Mouse (Mus musculus) intestine, embryonic 16.5 days (tissue): ENCODE results near the gene Pick1. TPM values are rescaled to one million over a fixed set of nuclear protein-coding genes. Genes with fewer than 3 reads are reported as not detected.

Experiments used
- ATAC-seq: fragments of 200-750 bp; cut with Nextera tagmentation; 2 replicates; pipeline ENCODE4 v1.8.0; 2017; ENCODE audit warnings: moderate TSS enrichment, moderate library complexity
- H3K27ac ChIP-seq: fragments of 300-500 bp; sonication (generic); 2 replicates; pipeline ENCODE4 v1.5.1; 2014; ENCODE audit warnings: mild to moderate bottlenecking, low read length
- H3K27me3 ChIP-seq: fragments of 300-500 bp; sonication (generic); replicated peaks from 2 replicates; pipeline ENCODE4 v1.6.1; 2014; ENCODE audit warnings: low read length, control low read depth, mixed read lengths; ENCODE audit not compliant: control insufficient read depth, insufficient read depth
- H3K36me3 ChIP-seq: fragments of 300-500 bp; sonication (generic); 2 replicates; pipeline ENCODE4 v1.6.1; 2014; ENCODE audit warnings: low read length, control low read depth; ENCODE audit not compliant: control insufficient read depth, insufficient read depth
- H3K4me1 ChIP-seq: fragments of 300-500 bp; sonication (generic); 2 replicates; pipeline ENCODE4 v1.6.1; 2014; ENCODE audit warnings: low read length, control low read depth, mixed read lengths; ENCODE audit not compliant: control insufficient read depth, insufficient read depth
- H3K4me2 ChIP-seq: fragments of 300-500 bp; sonication (generic); 2 replicates; pipeline ENCODE4 v1.6.1; 2014; ENCODE audit warnings: low read depth, low read length, control low read depth
- H3K4me3 ChIP-seq: fragments of 300-500 bp; sonication (generic); 2 replicates; pipeline ENCODE4 v1.5.1; 2014; ENCODE audit warnings: mild to moderate bottlenecking, low read length
- H3K9ac ChIP-seq: fragments of 300-500 bp; sonication (generic); 2 replicates; pipeline ENCODE4 v1.6.1; 2014; ENCODE audit warnings: low read depth, low read length
- H3K9me3 ChIP-seq: fragments of 300-500 bp; sonication (generic); 2 replicates; pipeline ENCODE4 v1.6.1; 2016; ENCODE audit warnings: low read length, control low read depth; ENCODE audit not compliant: control insufficient read depth
- WGBS: fragments of 180-500 bp; shearing (Covaris S2); extraction: QIAGEN DNeasy Blood & Tissue Kit; methylation state at CpG from one replicate; pipeline ENCODE4 v1.1.7; 2014; 5-methylcytosine and 5-hydroxymethylcytosine counted together
- polyA plus RNA-seq: library from polyadenylated mRNA; unstranded; fragments of >200 nt; fragmentation: Nextera tagmentation; extraction: Ambion mirVana; gene quantifications from 2 replicates; pipeline ENCODE4 v1.2.1, GENCODE M21; 2015

Gene Pick1
- polyA plus RNA-seq, 1 experiment from 2014 or later: 56.2 TPM

DNA sequence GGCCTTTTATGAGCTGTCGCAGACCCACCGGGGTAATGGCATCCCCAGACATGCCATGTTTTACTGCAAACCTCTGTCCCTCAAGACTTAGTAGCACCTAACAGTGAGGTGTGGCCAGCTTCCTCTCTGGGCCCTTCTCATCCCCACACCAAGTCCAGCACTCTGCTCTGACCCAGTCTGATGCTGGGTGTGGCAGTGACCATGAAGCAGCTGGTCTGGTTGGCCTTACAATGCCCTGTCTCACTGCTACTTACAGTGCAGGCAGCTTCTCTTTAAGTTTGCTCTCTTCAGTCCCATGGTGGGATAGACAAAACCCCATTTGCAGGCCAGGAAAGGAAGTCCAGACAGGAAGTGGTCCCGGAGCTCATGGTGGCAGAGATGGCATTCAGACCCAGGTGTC is 16.3 kb downstream of the Pick1 start:
- WGBS: 93% methylated on average over 3 of the region's 3 CpGs
- Histone ChIP-seq H3K4me2 (no peak overlapping the region), H3K9me3 (no peaks in the 10 kb centered on the region), H3K27me3 (no peaks in the 10 kb centered on the region), H3K4me1 (no peaks in the 10 kb centered on the region; the same call in none of the 2 replicates), H3K9ac (no peak overlapping the region), H3K27ac (no peak overlapping the region), H3K36me3 (peaks cover 31% of the 10 kb centered on the region), H3K4me3 (no peak overlapping the region)
- ATAC-seq: no peak

GRCm38 (mm10) chr15:79250236-79250635 is 21.3 kb downstream of the Pick1 start:
- Histone ChIP-seq H3K4me2 (no peak overlapping the region), H3K9me3 (no peaks in the 10 kb centered on the region), H3K36me3 (peaks cover 13% of the 10 kb centered on the region), H3K27ac (no peak overlapping the region), H3K27me3 (peaks cover 20% of the 10 kb centered on the region), H3K4me3 (no peak overlapping the region), H3K9ac (no peak overlapping the region), H3K4me1 (peaks cover 15% of the 10 kb centered on the region)
- 82% methylated on average over 2 of the region's 2 CpGs for WGBS
- ATAC-seq: no peak

GRCm38 (mm10) chr15:79251168-79251567 is 22.2 kb downstream of the Pick1 start:
- Histone ChIP-seq H3K27ac (no peak overlapping the region), H3K27me3 (peaks cover 20% of the 10 kb centered on the region), H3K36me3 (peaks cover 5% of the 10 kb centered on the region; the same call in 1 of the 2 replicates), H3K4me1 (peaks cover 15% of the 10 kb centered on the region), H3K4me3 (no peak overlapping the region), H3K9ac (no peak overlapping the region), H3K9me3 (no peaks in the 10 kb centered on the region), H3K4me2 (no peak overlapping the region)
- peak; percentile 8; the same call in 1 of the 2 replicates for ATAC-seq
- WGBS: 55% methylated on average over 7 of the region's 7 CpGs

- Histone ChIP-seq H3K4me2 (peak overlapping the region; percentile 92), H3K4me3 (peak overlapping the region; percentile 47), H3K9ac (peak overlapping the region; percentile 73), H3K4me1 (peaks cover 15% of the 10 kb centered on the region), H3K36me3 (no peaks in the 10 kb centered on the region), H3K9me3 (no peaks in the 10 kb centered on the region), H3K27ac (no peak overlapping the region), H3K27me3 (peaks cover 20% of the 10 kb centered on the region)
- ATAC-seq: peak; percentile 77
- WGBS: 1% methylated on average over 61 of the region's 61 CpGs
These were observed 23.0 kb downstream of the Pick1 start for GRCm38 (mm10) chr15:79251781-79252491.

GRCm38 (mm10) chr15:79252580-79252979 is 23.6 kb downstream of the Pick1 start:
- ATAC-seq: peak; percentile 23; the same call in 1 of the 2 replicates
- Histone ChIP-seq H3K9ac (peak overlapping the region; percentile 73), H3K36me3 (no peaks in the 10 kb centered on the region)

GRCm38 (mm10) chr15:79254661-79255060 is 25.7 kb downstream of the Pick1 start, which contains the start of gene Slc16a8:
Gene Slc16a8, minus strand, starts transcription at chr15:79254761.
- no peaks in the 10 kb centered on the region for H3K36me3 ChIP-seq
- no peaks in the 10 kb centered on the region for H3K9me3 ChIP-seq
- H3K9ac ChIP-seq: no peak within 1 kb of the TSS
- H3K27ac ChIP-seq: no peak within 1 kb of the TSS
- no peak within 1 kb of the TSS for H3K4me3 ChIP-seq
- ATAC-seq: no peak
- 37% methylated on average over 3 of the region's 3 CpGs for WGBS
- H3K27me3 ChIP-seq: peaks cover 20% of the 10 kb centered on the region
- H3K4me1 ChIP-seq: peaks cover 15% of the 10 kb centered on the region
- H3K4me2 ChIP-seq: no peak within 1 kb of the TSS

More at GRCm38 (mm10) chr15:79252580-79252979, 23.6 kb downstream of the Pick1 start:
- Histone ChIP-seq H3K27me3 (peaks cover 20% of the 10 kb centered on the region), H3K4me2 (peak overlapping the region; percentile 92), H3K4me3 (peak overlapping the region; percentile 47), H3K27ac (no peak overlapping the region), H3K9me3 (no peaks in the 10 kb centered on the region), H3K4me1 (peaks cover 15% of the 10 kb centered on the region)
- 31% methylated on average over 24 of the region's 24 CpGs for WGBS

GRCm38 (mm10) chr15:79258521-79258920 is 29.5 kb downstream of the Pick1 start:
- no peak for ATAC-seq
- no peak overlapping the region for H3K9ac ChIP-seq
- H3K27me3 ChIP-seq: peaks cover 4% of the 10 kb centered on the region; the same call in 1 of the 2 replicates
- no peak overlapping the region for H3K4me2 ChIP-seq
- no peak overlapping the region for H3K4me3 ChIP-seq
- 33% methylated on average over 17 of the region's 17 CpGs for WGBS
- no peaks in the 10 kb centered on the region for H3K36me3 ChIP-seq
- peaks cover 11% of the 10 kb centered on the region for H3K4me1 ChIP-seq
- no peaks in the 10 kb centered on the region for H3K9me3 ChIP-seq
- H3K27ac ChIP-seq: no peak overlapping the region

- Histone ChIP-seq H3K9ac (peak overlapping the region; percentile 79), H3K36me3 (no peaks in the 10 kb centered on the region), H3K4me2 (peak overlapping the region; percentile 100), H3K9me3 (no peaks in the 10 kb centered on the region), H3K4me1 (peaks cover 11% of the 10 kb centered on the region), H3K27ac (no peak overlapping the region; the same call in 1 of the 2 replicates), H3K27me3 (peaks cover 3% of the 10 kb centered on the region; the same call in 1 of the 2 replicates), H3K4me3 (peak overlapping the region; percentile 66)
- 1% methylated on average over 61 of the region's 62 CpGs for WGBS
- ATAC-seq: peak; percentile 56
These were observed 32.2 kb downstream of the Pick1 start for GRCm38 (mm10) chr15:79261095-79261725.

GRCm38 (mm10) chr15:79261757-79262156 is 32.8 kb downstream of the Pick1 start:
- Histone ChIP-seq H3K4me1 (peaks cover 11% of the 10 kb centered on the region), H3K4me2 (peak overlapping the region; percentile 100), H3K27ac (peak overlapping the region; percentile 23; the same call in 1 of the 2 replicates), H3K27me3 (peaks cover 3% of the 10 kb centered on the region; the same call in 1 of the 2 replicates), H3K9ac (peak overlapping the region; percentile 79), H3K9me3 (no peaks in the 10 kb centered on the region), H3K4me3 (peak overlapping the region; percentile 66), H3K36me3 (no peaks in the 10 kb centered on the region)
- peak; percentile 34 for ATAC-seq
- WGBS: 0% methylated on average over 21 of the region's 28 CpGs
